18 mouse cellular contexts compared by ENCODE assay signal in the genomic region with DNA sequence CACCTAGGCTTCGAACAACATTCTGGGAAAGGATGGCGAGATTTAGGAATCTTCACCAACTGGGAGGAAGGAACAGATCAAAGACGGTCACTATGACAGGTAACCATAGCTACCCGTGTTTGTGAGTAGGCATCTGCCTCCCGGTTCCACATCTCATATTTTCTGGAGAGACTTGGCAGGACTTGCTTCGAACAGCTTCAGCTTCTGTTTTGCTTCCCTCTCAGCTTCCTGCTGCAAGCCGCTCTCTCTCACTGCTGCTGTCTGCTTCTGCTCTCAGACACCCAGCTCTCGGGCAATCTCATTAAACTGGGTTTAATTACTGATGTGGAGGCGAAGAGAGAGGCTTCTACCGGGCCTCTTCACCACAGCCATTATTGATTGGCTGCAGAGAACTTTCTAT.
DNase-seq lines count a peak whose midpoint lies in the region; ATAC-seq lines count a peak whose summit lies in the region.
"Had no signal": no experiment of that assay in that cellular context is flagged by ENCODE, and none has a peak within 500 bp of the region (broad histone marks: within the 10 kb centered on the region; RNA-seq: fewer than 3 reads in every experiment).

No protein-coding gene starts in this region.

- H3K27me3 ChIP-seq in kidney, embryonic 15.5 days, result no peaks in the 10 kb centered on the region
- H3K27me3 ChIP-seq: hindbrain, embryonic 12.5 days; midbrain, embryonic 12.5 days had no signal

- no peak overlapping the region for H3K27ac ChIP-seq in kidney, embryonic 15.5 days
- H3K27ac ChIP-seq: hindbrain, embryonic 12.5 days; midbrain, embryonic 12.5 days; stomach, postnatal 0 days had no signal

- no peaks in the 10 kb centered on the region for H3K4me1 ChIP-seq in kidney, embryonic 15.5 days
- H3K4me1 ChIP-seq: hindbrain, embryonic 12.5 days; midbrain, embryonic 12.5 days had no signal

- WGBS in kidney, embryonic 15.5 days, result 56% methylated on average over 10 of the region's 10 CpGs

- H3K9me3 ChIP-seq in kidney, embryonic 15.5 days (replicated peaks), result no peaks in the 10 kb centered on the region
- H3K9me3 ChIP-seq: hindbrain, embryonic 12.5 days; midbrain, embryonic 12.5 days had no signal

- intact Hi-C loops in left cerebral cortex, postnatal 10 days (cut with DNase I), result no loop called here

- H3K36me3 ChIP-seq in kidney, embryonic 15.5 days, result no peaks in the 10 kb centered on the region
- H3K36me3 ChIP-seq: hindbrain, embryonic 12.5 days; midbrain, embryonic 12.5 days had no signal

- H3K4me2 ChIP-seq in kidney, embryonic 15.5 days, result no peak overlapping the region
- H3K4me2 ChIP-seq: hindbrain, embryonic 12.5 days; midbrain, embryonic 12.5 days had no signal

- DNase-seq in cerebellum, postnatal 10 days, result peak; percentile 9 to 24
- no peak for DNase-seq in cerebellum, adult 11-12 months
- DNase-seq in left cerebral cortex, postnatal 10 days (ENCODE audit: extremely low spot score in 1 of 2, low spot score in 2 of 2), result peak; percentile 25 to 55
- DNase-seq in left cerebral cortex, adult 11 months (ENCODE audit: low spot score), result no peak
- DNase-seq in layer of hippocampus, postnatal 10 days (ENCODE audit: low spot score in 2 of 2), result peak; percentile 14 to 36
- DNase-seq in right cerebral cortex, postnatal 14 days, result peak; percentile 17
- DNase-seq: adrenal gland, postnatal 14 days; cerebellum, postnatal 14 days; heart, adult 18-20 months; kidney, adult 18-20 months; kidney, postnatal 4 days; lung, postnatal 4 days had no signal

- no peak overlapping the region for H3K4me3 ChIP-seq in kidney, embryonic 15.5 days (replicated peaks)
- H3K4me3 ChIP-seq: erythroblast, embryonic 14.5 days; hindbrain, embryonic 12.5 days; midbrain, embryonic 12.5 days had no signal

- ATAC-seq in megakaryocyte-erythroid progenitor cell, adult 5-6 weeks (replicated peaks; ENCODE audit: low FRiP score, low TSS enrichment, poor library complexity, severe bottlenecking), result no peak
- ATAC-seq in kidney, embryonic 15.5 days (replicated peaks; ENCODE audit: low FRiP score), result no peak

- no peak overlapping the region for H3K9ac ChIP-seq in kidney, embryonic 15.5 days
- H3K9ac ChIP-seq: hindbrain, embryonic 12.5 days; midbrain, embryonic 12.5 days had no signal

Comparison
In these comparisons a context has a peak if more than half of its experiments do, and no peak if none do; other contexts are left out.
1. DNase-seq: peak in cerebellum, postnatal 10 days (2 of 2), left cerebral cortex, postnatal 10 days (2 of 2), layer of hippocampus, postnatal 10 days (2 of 2) and right cerebral cortex, postnatal 14 days (single experiment); none in cerebellum, adult 11-12 months (single experiment) and left cerebral cortex, adult 11 months (single experiment).